Mouse (Mus musculus): ENCODE measurements around the gene Gm8180. TPM values are rescaled to one million over a fixed set of nuclear protein-coding genes. Genes with fewer than 3 reads are reported as not detected.
"Not testable (repeated sequence)": the region's sequence is repeated elsewhere in the genome, so short reads cannot be mapped to it uniquely, and the experiment has no call there.

Gene Gm8180
- not detected in 2 replicates for polyA plus RNA-seq (2014; fragmentation: Nextera tagmentation; extraction: Ambion mirVana)

DNA sequence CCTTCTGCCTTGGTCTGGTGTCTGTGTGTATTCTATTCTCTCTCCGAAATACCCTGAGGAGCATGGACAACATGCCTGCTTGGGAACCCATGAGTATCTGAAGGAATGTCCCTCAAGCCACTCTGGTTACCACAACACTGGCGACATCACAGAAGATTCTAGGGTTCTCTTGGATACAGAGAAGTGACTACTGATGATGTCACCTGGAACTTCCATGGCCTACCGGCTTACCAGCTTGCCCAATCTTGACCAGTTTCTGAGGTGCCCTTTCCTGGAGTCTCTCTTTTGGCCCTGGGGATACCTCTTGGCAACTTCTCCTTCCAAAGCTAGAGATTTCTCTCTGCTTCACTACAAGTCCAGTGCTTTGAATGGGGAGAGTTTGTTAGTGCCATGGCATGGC lies at the start of gene Gm8180:
Gm8180 (minus strand) TSS at position 101 of the 400 bp plus-strand sequence.
- not testable (repeated sequence) for H3K4me2 ChIP-seq (replicated peaks); H3K4me3 ChIP-seq (replicated peaks; ENCODE audit: low read length); H3K36me3 ChIP-seq (replicated peaks; ENCODE audit: control insufficient read depth, insufficient read depth); H3K27ac ChIP-seq; H3K9me3 ChIP-seq (ENCODE audit: control insufficient read depth, low read length); DNase-seq (ENCODE audit: low spot score); H3K9ac ChIP-seq; H3K4me1 ChIP-seq (replicated peaks; ENCODE audit: control insufficient read depth, insufficient read depth, low read length); ATAC-seq (ENCODE audit: low FRiP score); H3K27me3 ChIP-seq (ENCODE audit: control insufficient read depth, insufficient read depth, low read length)
- 95% methylated on average over 3 of the region's 3 CpGs for WGBS

DNA sequence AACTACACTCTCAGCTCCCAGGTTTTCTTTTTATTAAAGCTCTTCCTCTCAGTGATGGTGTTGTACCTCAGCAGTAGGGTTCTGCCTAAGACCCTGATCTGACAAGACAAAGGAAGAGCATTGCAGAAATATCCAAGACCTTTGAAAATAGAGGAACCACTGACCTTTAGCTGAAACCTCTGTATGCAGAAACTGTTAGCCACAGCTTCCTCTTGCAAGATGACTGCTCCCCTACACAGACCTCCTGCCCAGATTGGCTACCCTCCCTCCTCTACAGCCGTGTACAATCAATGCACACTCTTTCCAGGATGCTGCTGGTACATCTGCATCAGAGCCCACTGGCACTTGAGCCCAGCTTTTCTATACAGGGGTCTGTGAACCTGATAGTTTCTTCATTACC lies 45.8 kb upstream of the Gm8180 start:
- not testable (repeated sequence) for H3K9me3 ChIP-seq (ENCODE audit: control insufficient read depth, low read length); H3K9ac ChIP-seq; H3K4me1 ChIP-seq (replicated peaks; ENCODE audit: control insufficient read depth, insufficient read depth, low read length); DNase-seq (ENCODE audit: low spot score); ATAC-seq (ENCODE audit: low FRiP score); H3K4me3 ChIP-seq (replicated peaks; ENCODE audit: low read length); H3K36me3 ChIP-seq (replicated peaks; ENCODE audit: control insufficient read depth, insufficient read depth); H3K27me3 ChIP-seq (ENCODE audit: control insufficient read depth, insufficient read depth, low read length); H3K4me2 ChIP-seq (replicated peaks); H3K27ac ChIP-seq
- 82% methylated on average over 1 of the region's 1 CpGs for WGBS

DNA sequence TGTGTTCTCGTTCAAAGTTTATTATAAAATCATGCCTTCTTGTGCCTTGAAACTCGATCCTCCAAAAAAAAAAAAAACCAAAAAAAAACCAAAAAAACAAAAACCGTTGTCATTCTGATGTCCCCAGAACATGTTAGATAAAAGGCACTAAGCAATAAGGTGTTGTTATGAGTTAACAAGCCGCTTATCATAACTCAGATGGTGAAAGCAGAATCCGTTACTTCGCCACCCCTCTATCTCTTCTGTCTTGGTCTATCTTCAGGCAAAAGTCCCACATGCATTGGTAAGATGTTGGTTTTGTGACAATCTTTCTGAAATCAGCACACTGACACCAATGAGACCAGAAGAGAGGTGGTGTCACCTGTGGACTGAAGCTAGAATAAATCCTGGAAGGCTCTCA lies 39.6 kb upstream of the Gm8180 start:
- H3K27me3 ChIP-seq (ENCODE audit: control insufficient read depth, insufficient read depth, low read length); H3K9ac ChIP-seq; DNase-seq (ENCODE audit: low spot score); H3K4me2 ChIP-seq (replicated peaks); H3K9me3 ChIP-seq (ENCODE audit: control insufficient read depth, low read length); H3K36me3 ChIP-seq (replicated peaks; ENCODE audit: control insufficient read depth, insufficient read depth); ATAC-seq (ENCODE audit: low FRiP score); H3K4me3 ChIP-seq (replicated peaks; ENCODE audit: low read length); H3K4me1 ChIP-seq (replicated peaks; ENCODE audit: control insufficient read depth, insufficient read depth, low read length); H3K27ac ChIP-seq: not testable (repeated sequence)
- WGBS, result 91% methylated on average over 6 of the region's 6 CpGs

GRCm38 (mm10) chr14:43821869-43822268 lies 37.3 kb upstream of the Gm8180 start:
- 67% methylated on average over 1 of the region's 2 CpGs for WGBS
- not testable (repeated sequence) for H3K4me1 ChIP-seq (replicated peaks; ENCODE audit: control insufficient read depth, insufficient read depth, low read length); H3K9me3 ChIP-seq (ENCODE audit: control insufficient read depth, low read length); H3K27me3 ChIP-seq (ENCODE audit: control insufficient read depth, insufficient read depth, low read length); H3K9ac ChIP-seq; DNase-seq (ENCODE audit: low spot score); H3K4me2 ChIP-seq (replicated peaks); H3K27ac ChIP-seq; ATAC-seq (ENCODE audit: low FRiP score); H3K36me3 ChIP-seq (replicated peaks; ENCODE audit: control insufficient read depth, insufficient read depth); H3K4me3 ChIP-seq (replicated peaks; ENCODE audit: low read length)

GRCm38 (mm10) chr14:43812458-43812857 lies 27.9 kb upstream of the Gm8180 start:
- WGBS, result 63% methylated on average over 8 of the region's 9 CpGs
- H3K4me1 ChIP-seq (replicated peaks; ENCODE audit: control insufficient read depth, insufficient read depth, low read length); H3K36me3 ChIP-seq (replicated peaks; ENCODE audit: control insufficient read depth, insufficient read depth); H3K9me3 ChIP-seq (ENCODE audit: control insufficient read depth, low read length); H3K9ac ChIP-seq; ATAC-seq (ENCODE audit: low FRiP score); H3K27me3 ChIP-seq (ENCODE audit: control insufficient read depth, insufficient read depth, low read length); H3K27ac ChIP-seq; H3K4me2 ChIP-seq (replicated peaks); H3K4me3 ChIP-seq (replicated peaks; ENCODE audit: low read length): not testable (repeated sequence)
- DNase-seq (ENCODE audit: low spot score), result peak; percentile 28

DNA sequence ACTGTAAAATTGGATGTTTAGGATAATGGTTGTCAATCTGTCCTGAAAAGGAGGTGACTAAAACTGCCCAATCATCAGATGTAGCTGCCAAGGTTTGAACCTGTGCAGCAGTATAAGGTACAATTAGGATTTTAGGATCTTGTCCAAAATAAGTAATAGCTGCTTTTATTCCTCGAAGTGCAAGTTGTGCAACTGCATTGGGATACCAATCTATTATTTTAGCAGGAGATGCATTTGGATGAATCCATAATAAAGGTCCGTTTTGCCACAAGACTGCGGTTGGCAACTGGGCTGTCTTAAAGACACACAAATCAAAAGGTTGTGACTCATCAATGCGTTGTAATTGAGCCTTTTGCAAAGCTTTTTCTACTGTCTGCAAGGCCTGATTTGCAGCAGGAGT lies 23.6 kb upstream of the Gm8180 start:
- WGBS, result 78% methylated on average over 3 of the region's 4 CpGs
- not testable (repeated sequence) for H3K4me3 ChIP-seq (replicated peaks; ENCODE audit: low read length); H3K36me3 ChIP-seq (replicated peaks; ENCODE audit: control insufficient read depth, insufficient read depth); H3K9ac ChIP-seq; H3K4me1 ChIP-seq (replicated peaks; ENCODE audit: control insufficient read depth, insufficient read depth, low read length); ATAC-seq (ENCODE audit: low FRiP score); H3K9me3 ChIP-seq (ENCODE audit: control insufficient read depth, low read length); H3K4me2 ChIP-seq (replicated peaks); H3K27me3 ChIP-seq (ENCODE audit: control insufficient read depth, insufficient read depth, low read length); H3K27ac ChIP-seq; DNase-seq (ENCODE audit: low spot score)

GRCm38 (mm10) chr14:43804435-43804834 lies 19.9 kb upstream of the Gm8180 start:
- not testable (repeated sequence) for H3K4me3 ChIP-seq (replicated peaks; ENCODE audit: low read length)

GRCm38 (mm10) chr14:43796905-43797470 lies 12.4 kb upstream of the Gm8180 start:
- Histone ChIP-seq H3K4me2 (replicated peaks) (peak overlapping the region; percentile 47), H3K4me3 (replicated peaks; ENCODE audit: low read length) (peak overlapping the region; percentile 14)
- H3K9me3 ChIP-seq (ENCODE audit: control insufficient read depth, low read length); H3K9ac ChIP-seq; H3K27ac ChIP-seq; DNase-seq (ENCODE audit: low spot score); H3K27me3 ChIP-seq (ENCODE audit: control insufficient read depth, insufficient read depth, low read length); H3K36me3 ChIP-seq (replicated peaks; ENCODE audit: control insufficient read depth, insufficient read depth); H3K4me1 ChIP-seq (replicated peaks; ENCODE audit: control insufficient read depth, insufficient read depth, low read length): not testable (repeated sequence)
- 11% methylated on average over 22 of the region's 23 CpGs for WGBS
- ATAC-seq (ENCODE audit: low FRiP score), result peak; percentile 71; the same call in 1 of the 2 replicates

More at GRCm38 (mm10) chr14:43804435-43804834, 19.9 kb upstream of the Gm8180 start:
- not testable (repeated sequence) for H3K4me2 ChIP-seq (replicated peaks); DNase-seq (ENCODE audit: low spot score); H3K9me3 ChIP-seq (ENCODE audit: control insufficient read depth, low read length); H3K4me1 ChIP-seq (replicated peaks; ENCODE audit: control insufficient read depth, insufficient read depth, low read length); H3K27ac ChIP-seq; H3K36me3 ChIP-seq (replicated peaks; ENCODE audit: control insufficient read depth, insufficient read depth); H3K9ac ChIP-seq; H3K27me3 ChIP-seq (ENCODE audit: control insufficient read depth, insufficient read depth, low read length); ATAC-seq (ENCODE audit: low FRiP score)
- WGBS, result 19% methylated on average over 7 of the region's 7 CpGs

DNA sequence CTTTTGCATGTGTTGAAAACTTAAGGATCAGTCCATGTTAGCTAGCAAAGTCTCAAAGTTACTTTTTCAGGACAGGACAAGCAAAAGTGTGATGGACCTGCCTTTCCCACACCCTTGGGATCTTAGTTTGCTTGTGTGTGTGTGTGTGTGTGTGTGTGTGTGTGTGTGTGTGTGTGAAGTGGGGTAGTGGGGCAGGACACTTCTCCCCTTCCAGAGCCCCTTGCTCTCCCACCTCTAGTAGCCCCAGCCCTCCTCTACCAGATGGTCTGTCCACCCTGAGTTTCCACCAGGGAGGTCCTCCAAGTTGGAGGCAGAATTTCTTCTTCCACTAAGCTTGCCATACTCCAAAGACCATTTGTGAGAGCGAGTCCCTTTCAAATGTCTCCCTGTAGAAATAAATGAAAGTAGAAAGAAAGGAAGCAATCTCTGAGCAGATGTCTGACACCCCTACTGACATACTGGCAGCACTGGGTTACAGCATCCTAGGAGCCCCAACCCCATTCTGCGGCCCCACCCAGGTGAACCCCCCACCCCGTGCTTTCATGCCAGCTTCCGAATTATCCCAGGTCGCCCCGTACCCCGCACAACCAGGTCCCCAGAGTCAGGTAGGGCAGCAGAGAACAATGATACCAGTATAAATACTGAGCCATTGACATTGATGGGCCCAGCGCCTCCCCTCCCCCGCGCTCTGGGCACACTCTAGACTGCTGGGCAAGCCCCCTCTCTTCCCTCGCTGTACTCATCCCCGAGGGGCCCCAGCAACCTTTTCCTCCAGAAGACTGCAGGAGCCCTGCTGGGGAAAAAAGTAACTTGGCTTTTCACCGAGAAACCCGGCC lies 11.7 kb upstream of the Gm8180 start:
- Histone ChIP-seq H3K9me3 (ENCODE audit: control insufficient read depth, low read length) (no peaks in the 10 kb centered on the region), H3K27me3 (ENCODE audit: control insufficient read depth, insufficient read depth, low read length) (no peaks in the 10 kb centered on the region), H3K36me3 (replicated peaks; ENCODE audit: control insufficient read depth, insufficient read depth) (no peaks in the 10 kb centered on the region), H3K4me1 (replicated peaks; ENCODE audit: control insufficient read depth, insufficient read depth, low read length) (no peaks in the 10 kb centered on the region), H3K9ac (no peak overlapping the region), H3K4me3 (replicated peaks; ENCODE audit: low read length) (peak overlapping the region; percentile 14; the same call in 1 of the 2 replicates), H3K4me2 (replicated peaks) (peak overlapping the region; percentile 47), H3K27ac (no peak overlapping the region)
- ATAC-seq (ENCODE audit: low FRiP score) (peak; percentile 60; the same call in 1 of the 2 replicates), DNase-seq (ENCODE audit: low spot score) (no peak)
- 18% methylated on average over 14 of the region's 14 CpGs for WGBS
